Mouse (Mus musculus): ENCODE measurements at regions not wholly inside any gene's neighbourhood (a gene's known extent, or its start where the extent isn't known, plus 50 kb on each side); places are given as distances from the start of the nearest gene placed in this dataset.

- Histone ChIP-seq H3K9me3 (replicated peaks; ENCODE audit: insufficient read depth, low read length) (no peaks in the 10 kb centered on the region), H3K27ac (ENCODE audit: control insufficient read depth, low read depth, low read length) (no peak overlapping the region), H3K4me1 (ENCODE audit: control insufficient read depth in 1 of 2, insufficient read depth in 2 of 2, low read length in 2 of 2) (no peaks in the 10 kb centered on the region), H3K27me3 (ENCODE audit: control insufficient read depth in 1 of 2, insufficient read depth in 2 of 2, low read length in 2 of 2) (no peaks in the 10 kb centered on the region), H3K9ac (ENCODE audit: control insufficient read depth, low read depth, low read length, poor library complexity, severe bottlenecking) (no peak overlapping the region), H3K4me3 (ENCODE audit: control insufficient read depth in 1 of 2, insufficient read depth in 1 of 2, low read depth in 2 of 2, low read length in 2 of 2) (no peak overlapping the region), H3K36me3 (ENCODE audit: control insufficient read depth in 1 of 2, insufficient read depth in 2 of 2, low read length in 2 of 2) (no peaks in the 10 kb centered on the region), H3K79me2 (ENCODE audit: control insufficient read depth, insufficient read depth, low read length, poor library complexity) (no peaks in the 10 kb centered on the region)
- no peak for DNase-seq (ENCODE audit: low read depth, low spot score)
- no peak for TF ChIP-seq USF2 (IDR thresholded peaks at IDR 0.05; ENCODE audit: borderline replicate concordance in 1 of 2, insufficient read depth in 1 of 2, low read depth in 1 of 2, low read length in 2 of 2)
- no peak for TF ChIP-seq GATA1 (IDR thresholded peaks at IDR 0.05; ENCODE audit: low read depth, low read length)
- no peak for TF ChIP-seq TBP (IDR thresholded peaks at IDR 0.05; ENCODE audit: low read depth, low read length)
- no peak for TF ChIP-seq SMC3 (IDR thresholded peaks at IDR 0.05; ENCODE audit: low read depth, low read length)
- TF ChIP-seq TAL1 (IDR thresholded peaks at IDR 0.05; ENCODE audit: low read length): no peak
- TF ChIP-seq E2F4 (IDR thresholded peaks at IDR 0.05; ENCODE audit: borderline replicate concordance, low read depth, low read length): no peak
- no peak for TF ChIP-seq ZNF384 (IDR thresholded peaks at IDR 0.05; ENCODE audit: low read depth, low read length)
- TF ChIP-seq SIN3A (IDR thresholded peaks at IDR 0.05; ENCODE audit: low read length): no peak
- no peak for TF ChIP-seq GABPA (IDR thresholded peaks at IDR 0.05; ENCODE audit: low read depth, low read length)
- no peak for TF ChIP-seq MXI1 (IDR thresholded peaks at IDR 0.05; ENCODE audit: low read depth, low read length)
- TF ChIP-seq MAX (IDR thresholded peaks at IDR 0.05; ENCODE audit: low read length): no peak
- no peak for TF ChIP-seq NRF1 (IDR thresholded peaks at IDR 0.05; ENCODE audit: insufficient read depth, low read depth, low read length, poor library complexity, severe bottlenecking)
- no peak for TF ChIP-seq MYB (IDR thresholded peaks at IDR 0.05; ENCODE audit: low read depth, low read length)
- TF ChIP-seq MEF2A (IDR thresholded peaks at IDR 0.05; ENCODE audit: extremely low read depth, insufficient replicate concordance, low read depth, low read length, poor library complexity, severe bottlenecking): no peak
- no peak for TF ChIP-seq EP300 (IDR thresholded peaks at IDR 0.05; ENCODE audit: low read depth in 1 of 2, low read length in 2 of 2)
- TF ChIP-seq ETS1 (IDR thresholded peaks at IDR 0.05; ENCODE audit: low read depth, low read length): no peak
- TF ChIP-seq CHD2 (IDR thresholded peaks at IDR 0.05; ENCODE audit: low read length): no peak
Measured at GRCm38 (mm10) chr6:105066146-105066545, 573.6 kb downstream of the Cntn6 start.

- no peaks in the 10 kb centered on the region for H3K36me3 ChIP-seq (ENCODE audit: control insufficient read depth in 1 of 2, insufficient read depth in 2 of 2, low read length in 2 of 2)
- no peak overlapping the region for H3K4me3 ChIP-seq (ENCODE audit: control insufficient read depth in 1 of 2, insufficient read depth in 1 of 2, low read depth in 2 of 2, low read length in 2 of 2)
- H3K9me3 ChIP-seq (replicated peaks; ENCODE audit: insufficient read depth, low read length): no peaks in the 10 kb centered on the region
- no peaks in the 10 kb centered on the region for H3K27me3 ChIP-seq (ENCODE audit: control insufficient read depth in 1 of 2, insufficient read depth in 2 of 2, low read length in 2 of 2)
- no peak overlapping the region for H3K9ac ChIP-seq (ENCODE audit: control insufficient read depth, low read depth, low read length, poor library complexity, severe bottlenecking)
- no peaks in the 10 kb centered on the region for H3K4me1 ChIP-seq (ENCODE audit: control insufficient read depth in 1 of 2, insufficient read depth in 2 of 2, low read length in 2 of 2)
- no peak overlapping the region for H3K27ac ChIP-seq (ENCODE audit: control insufficient read depth, low read depth, low read length)
- DNase-seq (ENCODE audit: low read depth, low spot score): peak; percentile 41
- H3K79me2 ChIP-seq (ENCODE audit: control insufficient read depth, insufficient read depth, low read length, poor library complexity): no peaks in the 10 kb centered on the region
- TF ChIP-seq EP300 (IDR thresholded peaks at IDR 0.05; ENCODE audit: low read depth in 1 of 2, low read length in 2 of 2) (no peak), ZC3H11A (IDR thresholded peaks at IDR 0.05; ENCODE audit: low read depth, low read length) (peak; percentile 56), RAD21 (IDR thresholded peaks at IDR 0.05; ENCODE audit: low read depth, low read length) (peak; percentile 58), ETS1 (IDR thresholded peaks at IDR 0.05; ENCODE audit: low read depth, low read length) (no peak), CTCF (IDR thresholded peaks at IDR 0.05 in 2 of 3, conservative IDR thresholded peaks at IDR 0.05 in 1 of 3; ENCODE audit: control insufficient read depth in 1 of 3, insufficient read depth in 1 of 3, low read depth in 2 of 3, low read length in 3 of 3, poor library complexity in 1 of 3, severe bottlenecking in 1 of 3) (peak; percentile 59 to 68 (median 60)), NRF1 (IDR thresholded peaks at IDR 0.05; ENCODE audit: insufficient read depth, low read depth, low read length, poor library complexity, severe bottlenecking) (no peak), MYB (IDR thresholded peaks at IDR 0.05; ENCODE audit: low read depth, low read length) (no peak), CHD2 (IDR thresholded peaks at IDR 0.05; ENCODE audit: low read length) (no peak), BHLHE40 (IDR thresholded peaks at IDR 0.05; ENCODE audit: borderline replicate concordance, low read depth, low read length) (no peak), SMC3 (IDR thresholded peaks at IDR 0.05; ENCODE audit: low read depth, low read length) (peak; percentile 64), KAT2A (conservative IDR thresholded peaks at IDR 0.05; ENCODE audit: low read depth, low read length) (no peak), TBP (IDR thresholded peaks at IDR 0.05; ENCODE audit: low read depth, low read length) (no peak), ZKSCAN1 (IDR thresholded peaks at IDR 0.05; ENCODE audit: low read depth, low read length) (no peak), UBTF (IDR thresholded peaks at IDR 0.05; ENCODE audit: borderline replicate concordance, insufficient read depth, low read depth, low read length) (no peak), MYC (IDR thresholded peaks at IDR 0.05; ENCODE audit: low read depth, low read length) (no peak), GABPA (IDR thresholded peaks at IDR 0.05; ENCODE audit: low read depth, low read length) (no peak)
Measured at GRCm38 (mm10) chr6:105090882-105091281, 586.6 kb upstream of the Cntn4 start.
